Mouse (Mus musculus) frontal cortex, postnatal 10 days (tissue): Measurements from ENCODE around the gene Map2k7.

Experiments
- DNase-seq, 2 experiments: peaks; one replicate each; pipeline ENCODE4 v3.0.0; 2022; ENCODE audit warnings: low spot score in 2 of 2, mixed read lengths in 1 of 2

Map2k7 gene

DNA sequence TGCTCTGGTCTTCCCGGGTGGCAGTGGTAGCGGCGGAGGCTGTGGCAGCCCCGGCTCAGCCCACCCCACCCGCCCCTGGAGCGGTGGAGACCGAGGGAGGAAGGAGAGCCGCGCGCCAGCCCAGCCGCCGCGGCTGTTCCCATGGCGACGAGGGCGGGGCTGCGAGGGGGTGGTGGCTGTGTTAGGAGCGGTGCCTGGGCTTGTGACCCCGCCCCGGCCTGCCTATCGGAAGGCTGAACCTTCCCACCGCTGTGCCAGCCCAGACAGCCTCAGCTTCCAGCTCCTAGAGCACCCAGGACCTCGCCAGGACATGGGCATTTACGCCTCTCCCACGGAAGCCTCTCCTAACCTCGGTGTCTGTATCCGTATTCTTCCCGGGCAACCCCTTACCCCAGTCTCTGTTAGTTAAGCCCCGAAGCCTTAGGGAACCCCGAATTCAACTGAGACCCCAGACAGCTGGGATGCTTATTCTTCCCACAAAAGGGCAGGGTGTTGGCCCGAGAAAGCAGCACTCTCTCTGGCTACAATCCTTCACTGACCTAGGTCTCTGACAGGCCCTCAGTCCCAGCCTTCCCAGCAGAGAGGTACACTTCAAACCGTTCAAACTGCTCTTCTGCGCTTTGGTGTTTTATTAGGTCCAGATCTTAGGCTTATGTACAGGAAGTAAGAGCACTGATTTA lies 20.7 kb downstream of the Map2k7 start, which contains the start of gene Ctxn1:
Gene Ctxn1, minus strand, starts transcription at position 150 of the 680 bp plus-strand sequence.
- DNase-seq: peak; percentile 90 to 92

DNA sequence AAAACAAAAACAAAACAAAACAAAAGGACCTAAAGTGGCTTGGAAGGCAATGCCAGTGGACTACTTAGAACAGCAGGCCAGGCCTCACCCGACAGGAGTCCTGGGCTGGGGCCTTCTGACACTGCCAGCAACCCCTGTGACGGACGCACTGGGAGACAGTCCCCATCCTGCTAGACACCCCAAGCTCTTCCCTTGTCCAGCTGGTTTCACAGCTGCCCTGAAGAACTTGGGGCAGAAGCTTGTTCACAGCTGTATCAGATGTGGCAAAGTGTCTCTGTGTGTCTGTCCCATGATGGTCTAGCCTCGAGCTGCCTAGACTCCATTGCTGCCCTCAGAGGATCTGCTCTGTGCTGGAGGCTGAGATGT lies 21.2 kb downstream of the Map2k7 start:
- peak in 1 of 2 experiments; percentile 17 for DNase-seq

DNA sequence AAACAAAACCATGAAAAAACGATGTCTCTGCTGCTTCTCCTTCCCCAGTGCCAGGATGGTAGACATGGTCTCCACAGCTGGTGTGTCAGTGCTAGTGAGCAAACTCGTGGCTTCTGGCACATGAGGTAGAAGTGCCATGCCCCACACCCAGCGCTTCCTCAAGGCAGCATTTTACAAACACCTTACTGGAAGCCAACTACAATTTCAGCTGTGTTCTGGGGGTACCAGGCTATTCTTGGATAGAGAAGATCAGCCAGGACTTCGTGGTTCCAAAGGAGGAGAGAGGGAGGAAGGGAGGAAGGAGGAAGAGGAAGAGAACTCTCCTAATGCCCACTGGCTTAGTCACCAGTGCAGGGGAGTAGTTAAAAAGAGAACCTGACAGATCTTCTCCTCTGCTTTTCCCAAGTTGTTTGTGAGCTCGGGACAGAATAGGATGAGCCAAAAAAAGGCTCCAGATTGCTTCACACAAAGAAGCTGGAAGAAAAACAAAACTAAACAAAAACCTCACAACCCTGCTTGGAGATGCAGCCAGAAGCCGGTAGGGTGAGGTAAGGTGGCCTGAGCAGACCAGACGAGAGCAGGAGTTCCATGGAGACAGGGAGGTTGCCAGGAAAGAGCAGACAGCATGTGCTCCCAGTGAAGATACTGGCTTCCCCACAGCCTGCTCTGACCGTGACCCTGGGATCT lies 24.7 kb downstream of the Map2k7 start:
- no peak for DNase-seq

DNA sequence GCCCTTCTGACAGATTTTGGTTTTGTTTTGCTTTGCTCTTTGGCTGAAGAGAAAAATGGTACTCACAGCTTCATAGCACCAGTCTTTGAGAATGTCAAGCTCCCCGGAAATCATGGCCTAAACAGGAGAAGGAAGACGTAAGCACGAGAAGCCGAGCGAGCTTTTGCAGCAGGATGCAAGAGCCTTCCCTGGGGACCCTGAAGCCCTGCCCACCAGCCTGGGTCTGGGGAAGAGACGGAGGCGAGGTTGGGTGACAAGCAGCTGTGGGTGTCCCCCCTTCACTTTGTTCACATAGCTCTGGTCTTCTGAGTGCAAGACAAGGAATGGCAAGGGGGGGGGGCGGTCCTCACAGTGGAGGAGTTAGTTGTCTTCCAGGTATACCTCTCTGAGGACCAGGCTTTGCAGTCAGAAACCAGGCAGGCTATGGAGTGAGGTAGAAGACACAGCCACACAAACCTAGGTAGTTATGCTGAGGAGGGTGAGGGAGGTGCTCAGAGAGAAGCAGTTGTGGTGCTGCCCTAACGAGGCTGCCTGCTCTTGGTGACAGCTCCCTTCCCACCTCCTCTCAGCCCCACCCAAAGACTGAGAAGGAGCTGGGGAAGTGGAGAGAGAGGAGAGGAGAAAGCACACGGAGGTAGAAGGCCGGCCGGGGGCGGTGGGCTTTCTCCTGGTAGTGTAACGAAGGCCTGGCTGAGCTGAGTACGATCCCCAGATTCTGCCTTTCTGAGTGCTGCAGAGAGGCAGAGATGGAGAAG lies 26.8 kb downstream of the Map2k7 start:
- DNase-seq: no peak

DNA sequence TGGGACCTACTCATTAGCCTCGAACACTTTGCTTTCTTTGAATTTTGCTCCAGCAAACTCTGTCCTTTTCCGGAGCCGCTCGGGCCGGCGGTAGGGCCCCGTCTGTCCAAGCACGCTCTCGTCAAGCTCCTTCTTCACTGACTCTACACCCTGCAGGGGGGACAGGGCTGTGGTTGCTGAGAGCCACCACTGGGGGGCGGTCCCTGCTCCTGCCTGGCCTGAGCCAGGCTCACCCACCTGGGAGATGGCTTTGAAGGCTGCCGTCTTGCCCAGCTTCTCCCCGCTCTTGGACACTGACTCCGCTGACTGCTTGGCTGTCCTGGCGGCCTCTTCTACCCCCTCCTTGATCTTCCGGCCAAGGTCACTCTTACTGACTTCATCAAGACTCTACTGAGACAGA lies 29.1 kb downstream of the Map2k7 start:
- DNase-seq: no peak

DNA sequence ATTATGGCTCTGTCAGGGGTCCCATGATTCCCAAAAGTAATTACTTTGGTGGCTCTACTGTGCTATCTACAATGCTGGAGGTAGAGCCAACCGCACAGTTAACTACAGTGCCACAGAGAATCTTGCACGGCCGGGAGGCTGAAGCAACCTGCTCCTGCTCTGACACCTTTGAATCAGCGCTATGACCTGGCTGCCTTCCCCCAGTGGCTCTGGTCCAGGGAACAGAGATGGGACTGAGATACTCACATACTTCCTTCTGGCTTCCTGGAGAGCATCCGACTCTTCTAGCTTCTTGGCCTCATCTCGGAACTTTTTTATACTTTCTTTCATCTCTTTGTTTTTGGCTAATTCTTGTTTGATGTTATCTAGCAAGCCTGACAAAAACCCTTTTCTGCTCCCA lies 31.1 kb downstream of the Map2k7 start:
- DNase-seq: no peak

DNA sequence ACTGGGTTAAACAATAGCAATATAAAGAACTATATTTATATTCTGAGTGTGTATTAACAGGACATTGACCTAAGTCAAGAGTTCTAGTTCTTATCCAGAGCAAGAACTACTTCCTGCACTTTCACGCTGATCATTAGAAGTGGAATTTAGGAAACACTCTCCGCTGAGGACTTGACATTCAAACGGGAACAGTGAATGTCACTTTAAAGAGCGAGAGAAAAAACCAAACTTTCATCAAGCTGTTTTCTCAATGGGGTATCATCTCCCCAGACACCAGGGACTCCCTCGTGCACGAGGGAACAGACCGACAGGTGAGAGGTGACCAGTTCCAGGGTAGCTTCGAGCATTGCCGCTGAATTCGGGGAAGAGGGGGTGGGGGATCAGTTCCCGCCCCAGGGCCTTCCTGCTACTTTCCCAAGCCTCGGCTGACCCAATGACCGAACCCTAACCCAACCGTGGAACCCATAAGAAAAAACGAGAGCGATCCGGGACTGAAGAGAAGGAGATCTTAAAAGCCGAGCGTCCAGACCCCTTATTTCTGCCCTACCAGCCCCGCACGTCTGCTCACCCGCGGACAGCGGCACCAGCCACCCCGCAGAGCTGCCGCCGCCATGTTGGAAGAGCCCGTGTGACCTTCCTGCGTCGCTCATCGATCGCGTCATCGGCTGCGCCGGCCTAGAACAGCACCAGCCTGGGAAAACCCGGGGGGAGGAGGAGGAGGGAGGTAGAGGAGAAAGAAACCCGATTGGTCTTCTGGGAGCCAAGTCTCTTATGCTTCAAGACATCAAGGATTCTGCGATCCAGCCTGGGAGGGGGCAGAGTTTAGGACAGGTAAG lies 37.0 kb downstream of the Map2k7 start, which contains the start of gene Timm44:
Gene Timm44, minus strand, starts transcription at position 639 of the 836 bp plus-strand sequence.
- peak; percentile 96 to 98 for DNase-seq

DNA sequence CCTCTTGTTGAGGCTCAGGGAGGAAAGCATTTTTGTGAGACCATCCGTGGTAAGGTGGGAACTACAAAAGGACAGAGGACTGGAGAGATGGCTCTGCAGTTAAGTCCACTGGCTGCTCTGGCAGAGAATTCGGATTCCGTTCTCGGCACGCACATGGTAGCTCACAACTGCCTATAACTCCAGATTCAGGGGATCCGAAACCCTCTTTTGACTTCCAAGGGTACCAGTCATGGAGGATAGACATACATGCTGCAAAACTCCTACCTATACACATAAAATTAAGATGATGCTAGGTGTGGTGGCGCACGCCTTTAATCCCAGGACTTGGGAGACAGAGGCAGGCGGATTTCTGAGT lies 37.5 kb downstream of the Map2k7 start:
- no peak for DNase-seq

DNA sequence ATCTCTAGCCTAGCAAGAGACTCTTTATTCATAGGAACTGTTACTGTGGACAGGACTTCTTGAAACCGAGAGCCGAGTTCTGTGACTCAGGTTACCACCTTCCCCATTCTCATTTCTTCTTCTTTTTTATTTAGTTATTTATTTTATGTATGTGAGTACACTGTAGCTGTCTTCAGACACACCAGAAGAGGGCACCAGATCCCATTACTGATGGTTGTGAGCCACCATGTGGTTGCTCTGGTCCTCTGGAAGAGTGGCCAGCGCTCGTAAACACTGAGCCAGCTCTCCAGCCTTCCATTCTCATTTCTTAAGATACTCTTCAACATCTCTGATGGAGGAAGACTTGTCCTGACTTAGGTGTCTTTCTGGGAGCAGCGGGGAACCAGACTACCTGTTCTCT lies 54.2 kb downstream of the Map2k7 start:
- DNase-seq: no peak
